Mouse (Mus musculus) left cerebral cortex, postnatal 36 days (tissue): ENCODE measurements around the gene Prss32. TPM values are rescaled to one million over a fixed set of nuclear protein-coding genes. Genes with fewer than 3 reads are reported as not detected.
"Not testable (repeated sequence)": the region's sequence is repeated elsewhere in the genome, so short reads cannot be mapped to it uniquely, and the experiment has no call there.

Experiments
- DNase-seq, 2 experiments: peaks; one replicate each; pipeline ENCODE4 v3.0.0; 2021 to 2022; ENCODE audit warnings: low spot score in 2 of 2, mixed read lengths in 1 of 2
- intact Hi-C: fragments of 180-260 bp; cut with DNase I; formaldehyde crosslinking; loops from one replicate; pipeline ENCODE4 v1.15.1; 2025
- total RNA-seq, 2 experiments: library from RNA; stranded (reverse); gene quantifications; 2 replicates each; pipeline ENCODE4 v1.2.3; 2021

Prss32 gene
- total RNA-seq, 2 experiments from 2014 or later = not detected

GRCm38 (mm10) chr17:23831201-23831600, 12.5 kb upstream of the Prss32 start:
- intact Hi-C loops = no loop called here
- DNase-seq = no peak

- intact Hi-C loops = no loop called here
- DNase-seq = no peak
Measured at GRCm38 (mm10) chr17:23836006-23836575, 7.6 kb upstream of the Prss32 start, which contains the start of gene Prss33. TSS of gene Prss33 (minus strand) at chr17:23836056.

- peak in 1 of 2 experiments; percentile 43 for DNase-seq
Measured at GRCm38 (mm10) chr17:23841145-23841544, 2.5 kb upstream of the Prss32 start.

GRCm38 (mm10) chr17:23843141-23843811, 379 bp upstream of the Prss32 start:
- no peak for DNase-seq
- intact Hi-C loops = no loop called here

More at GRCm38 (mm10) chr17:23841145-23841544, 2.5 kb upstream of the Prss32 start:
- intact Hi-C loops = no loop called here

GRCm38 (mm10) chr17:23850028-23850427, 6.4 kb downstream of the Prss32 start:
- intact Hi-C loops = no loop called here
- no peak for DNase-seq

- intact Hi-C loops = no loop called here
- DNase-seq = peak; percentile 35 to 44
Measured at GRCm38 (mm10) chr17:23850853-23851749, 7.4 kb downstream of the Prss32 start.

GRCm38 (mm10) chr17:23853292-23853691, 9.6 kb downstream of the Prss32 start:
- intact Hi-C loops = no loop called here
- DNase-seq = no peak

GRCm38 (mm10) chr17:23854229-23854765, 10.6 kb downstream of the Prss32 start:
- DNase-seq = no peak
- intact Hi-C loops = loop anchor here (2.0 kb wide), 1 partner anchor 107 kb away; no protein-coding TSS in a partner anchor

- intact Hi-C loops = no loop called here
- no peak for DNase-seq
Measured at GRCm38 (mm10) chr17:23857193-23857592, 13.5 kb downstream of the Prss32 start.

- intact Hi-C loops = no loop called here
- DNase-seq = no peak
Measured at GRCm38 (mm10) chr17:23857913-23858312, 14.3 kb downstream of the Prss32 start.

GRCm38 (mm10) chr17:23862926-23863325, 19.3 kb downstream of the Prss32 start:
- no peak for DNase-seq
- intact Hi-C loops = no loop called here

GRCm38 (mm10) chr17:23867756-23868155, 24.1 kb downstream of the Prss32 start, which contains the start of gene Prss21:
TSS of gene Prss21 (plus strand) at chr17:23868056.
- DNase-seq = no peak
- intact Hi-C loops = no loop called here

- intact Hi-C loops = no loop called here
- DNase-seq = no peak
Measured at GRCm38 (mm10) chr17:23868513-23868912, 24.9 kb downstream of the Prss32 start.

GRCm38 (mm10) chr17:23873884-23874856, 30.5 kb downstream of the Prss32 start:
- intact Hi-C loops = loop anchor here (1.0 kb wide), 1 partner anchor 86 kb away; no protein-coding TSS in a partner anchor
- no peak for DNase-seq

GRCm38 (mm10) chr17:23876741-23877140, 33.1 kb downstream of the Prss32 start:
- intact Hi-C loops = no loop called here
- DNase-seq = peak; percentile 12 to 20

GRCm38 (mm10) chr17:23877166-23877565, 33.5 kb downstream of the Prss32 start:
- intact Hi-C loops = no loop called here
- no peak for DNase-seq

GRCm38 (mm10) chr17:23880576-23880975, 36.9 kb downstream of the Prss32 start, which contains the start of the genes Dcpp1 and Dcpp2:
TSS of gene Dcpp1 (plus strand) at chr17:23880876.
TSS of gene Dcpp2 (plus strand) at chr17:23880880.
- intact Hi-C loops, DNase-seq: not testable (repeated sequence)
